Mouse (Mus musculus) liver (tissue): ENCODE results near the gene Cage1.

ENCODE experiments used
- DNase-seq: peaks from one replicate; pipeline ENCODE4 v3.0.0-alpha.2; 2020; ENCODE audit warnings: mixed read lengths

Cage1 gene

DNA sequence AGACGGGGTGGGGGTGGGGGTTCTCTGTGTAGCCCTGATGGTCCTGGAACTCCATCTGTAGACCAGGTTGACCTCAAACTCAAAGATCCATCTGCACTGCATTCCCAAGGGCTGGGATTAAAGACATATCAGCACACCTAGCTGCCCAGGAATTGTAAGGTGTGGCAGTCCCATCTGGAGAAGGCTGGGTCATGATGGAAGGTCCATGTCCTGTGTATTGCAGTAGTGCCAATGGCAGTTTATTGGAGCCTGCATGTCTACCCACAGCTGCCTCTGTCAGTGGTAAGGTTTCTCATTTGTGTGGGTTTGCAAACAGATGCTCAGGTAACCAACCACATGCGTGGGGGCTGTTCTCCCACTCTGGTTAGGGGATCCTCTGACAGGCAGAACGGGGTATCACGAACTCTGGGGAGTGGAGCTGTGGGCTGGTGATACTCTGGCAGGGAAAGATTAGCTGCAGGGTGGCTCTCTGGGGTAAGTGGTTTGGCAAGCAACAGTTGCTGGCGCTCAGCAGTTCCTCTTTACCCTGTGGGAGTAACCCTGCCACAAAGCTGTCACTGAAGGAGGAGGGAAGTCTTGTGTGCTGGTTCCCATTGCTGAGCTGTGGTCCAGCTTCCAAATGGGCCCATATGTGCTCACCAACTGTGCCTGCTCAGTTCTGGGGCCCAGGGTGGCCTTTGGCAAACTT is 27.0 kb downstream of the Cage1 start:
- DNase-seq: peak; percentile 52

DNA sequence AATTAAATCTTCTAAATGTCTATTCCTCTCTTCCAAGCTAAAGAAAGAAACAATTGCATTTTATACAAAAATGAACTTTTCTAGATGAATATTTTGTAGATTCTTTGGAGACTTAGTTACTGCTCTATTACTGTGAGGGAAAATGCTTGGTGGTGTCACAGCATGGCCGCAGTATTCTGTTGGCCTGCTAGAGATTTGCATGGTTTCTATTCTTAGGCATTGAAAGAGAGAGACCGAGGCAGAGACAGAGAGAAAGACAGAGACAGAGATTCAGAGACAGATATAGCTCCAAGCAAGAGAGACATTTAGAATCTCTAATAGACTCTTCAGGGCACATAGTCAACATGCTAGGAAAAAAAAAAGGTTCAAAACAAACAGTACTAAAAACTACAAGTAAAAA is 28.9 kb downstream of the Cage1 start:
- no peak for DNase-seq

DNA sequence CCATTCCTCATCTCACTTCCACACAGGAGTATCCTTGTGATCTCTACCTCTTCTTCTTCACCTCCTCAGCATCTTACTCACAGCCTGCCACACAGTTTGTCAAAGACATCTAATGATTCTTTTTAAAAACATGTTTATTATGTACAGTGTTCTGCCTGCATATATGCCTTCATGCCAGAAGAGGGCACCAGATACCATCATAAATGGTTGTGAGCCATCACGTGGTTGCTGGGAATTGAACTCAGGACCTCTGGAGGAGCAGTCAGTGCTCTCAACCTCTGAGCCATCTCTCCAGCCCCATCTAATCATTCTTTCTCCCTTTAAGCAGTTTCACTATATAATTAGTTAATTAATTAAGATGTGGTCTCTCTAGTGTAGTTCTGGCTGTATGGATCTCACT is 34.4 kb downstream of the Cage1 start:
- no peak for DNase-seq

DNA sequence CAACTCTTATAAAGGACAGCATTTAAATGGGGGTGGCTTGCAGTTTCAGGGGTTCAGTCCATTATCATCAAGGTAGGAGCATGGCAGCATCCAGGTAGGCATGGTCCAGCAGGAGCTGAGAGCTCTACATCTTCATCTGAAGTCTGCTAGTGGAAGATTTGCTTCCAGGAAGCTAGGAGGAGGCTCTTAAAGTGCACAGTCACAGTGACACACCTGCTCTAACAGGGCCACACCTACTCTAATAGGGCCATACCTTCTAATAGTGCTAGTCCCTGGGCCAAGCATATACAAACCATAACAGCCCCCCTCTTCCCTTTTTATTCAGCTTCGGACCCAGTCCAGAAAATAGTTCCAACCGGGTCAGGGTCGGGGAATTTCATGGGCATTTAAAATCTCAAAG is 37.2 kb downstream of the Cage1 start:
- DNase-seq: peak; percentile 53

DNA sequence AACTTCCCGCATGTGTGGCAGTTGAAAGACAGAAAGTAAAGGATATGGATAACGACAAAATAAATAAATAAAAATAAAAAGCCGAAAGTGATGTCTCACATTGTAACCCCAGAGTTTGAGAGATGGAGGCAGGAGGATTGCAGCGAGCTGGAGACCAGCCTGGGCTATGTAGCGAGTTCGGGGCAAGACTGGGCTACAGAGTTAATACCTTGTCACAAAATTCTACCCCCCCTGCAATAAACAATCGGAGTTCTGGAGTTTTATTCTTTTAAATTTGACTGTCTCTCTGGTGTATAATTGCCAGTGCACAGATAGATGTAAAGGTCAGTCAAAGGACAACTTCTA is 42.5 kb downstream of the Cage1 start:
- DNase-seq: no peak

DNA sequence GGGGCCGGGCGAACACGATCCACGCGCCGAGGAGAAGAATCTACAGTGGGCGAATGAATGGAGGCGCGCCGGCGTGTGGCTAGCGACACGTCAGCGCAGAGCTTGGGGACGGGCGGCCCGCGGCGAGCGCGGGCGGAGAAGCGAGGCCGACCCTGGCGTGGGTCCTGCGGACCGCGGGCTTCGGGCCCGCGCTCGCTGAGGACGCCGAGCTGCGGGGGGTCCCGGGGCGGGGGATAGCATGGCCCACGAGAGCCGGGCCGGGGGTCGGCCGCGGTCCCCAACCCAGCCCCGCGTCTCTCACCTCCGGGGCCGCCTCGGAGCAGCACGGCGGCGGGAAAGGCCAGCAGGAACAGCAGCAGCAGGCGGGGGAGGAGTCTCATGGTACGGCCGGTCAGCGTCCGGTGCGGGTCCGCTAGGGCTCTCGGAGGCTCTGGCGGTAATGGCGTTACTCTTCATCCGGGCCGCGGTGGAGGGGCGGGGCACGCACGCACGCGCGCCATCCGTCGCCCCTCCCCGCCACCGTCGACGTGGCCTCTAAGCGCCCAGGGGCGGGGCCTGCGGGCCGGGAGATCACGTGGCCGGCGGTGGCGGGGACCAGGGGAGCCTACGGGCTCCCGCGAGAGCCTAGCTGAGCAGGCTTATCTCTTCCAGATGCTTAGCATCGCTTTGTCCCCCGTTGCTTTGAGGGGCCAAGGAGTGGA is 43.0 kb downstream of the Cage1 start, which contains the start of gene Ssr1:
TSS of gene Ssr1 (minus strand) at position 514 of the 701 bp plus-strand sequence.
- DNase-seq: peak; percentile 98

DNA sequence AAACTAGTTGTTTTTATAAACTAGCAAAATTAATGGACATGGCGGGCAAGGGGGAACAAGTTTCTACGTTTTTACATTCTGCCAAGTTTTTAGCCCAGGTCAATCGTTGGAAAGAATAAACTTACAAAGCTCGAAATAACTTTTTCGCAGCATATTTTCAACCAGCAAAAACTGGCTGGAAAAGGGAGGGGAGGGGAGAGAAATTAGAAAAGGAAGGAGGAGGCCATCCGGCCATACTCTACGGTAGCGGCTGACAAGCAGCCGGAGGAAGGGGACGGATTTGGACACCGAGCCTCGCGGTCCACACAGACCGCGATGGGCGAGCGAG is 43.5 kb downstream of the Cage1 start:
- DNase-seq: no peak

DNA sequence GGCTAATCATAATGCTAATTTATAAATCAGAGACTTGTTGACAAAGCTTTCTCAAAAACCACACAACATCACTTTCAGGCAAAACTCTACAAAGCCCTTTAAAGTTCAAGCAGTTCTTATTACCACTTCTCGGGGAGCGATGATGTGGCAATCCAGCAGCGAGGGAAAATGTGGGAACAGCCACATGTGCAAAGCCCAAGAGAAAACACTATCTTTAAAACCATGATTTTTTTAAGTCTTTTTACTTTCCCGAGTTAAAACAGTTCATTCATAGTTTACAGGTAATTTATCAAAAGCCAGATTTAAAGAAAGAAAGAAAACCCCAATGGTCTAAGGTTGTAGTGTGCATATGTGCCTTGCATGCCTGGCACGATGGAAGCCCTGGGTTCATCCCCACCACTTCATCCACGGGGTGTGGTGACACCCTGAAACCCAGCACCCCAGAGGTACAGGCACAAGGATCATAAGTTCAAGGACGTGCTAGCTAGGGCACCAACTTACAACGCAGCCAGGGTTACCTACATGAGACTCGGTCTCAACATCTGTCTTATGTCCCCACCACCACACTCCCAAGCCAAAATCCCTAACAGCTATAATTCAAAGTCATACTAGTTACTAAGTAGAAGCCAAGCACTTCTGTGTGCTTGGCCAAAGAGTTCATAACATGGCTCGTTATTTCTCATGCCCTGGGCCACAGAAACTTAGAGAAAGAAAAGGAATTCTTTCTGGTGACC is 44.1 kb downstream of the Cage1 start:
- peak; percentile 41 for DNase-seq

DNA sequence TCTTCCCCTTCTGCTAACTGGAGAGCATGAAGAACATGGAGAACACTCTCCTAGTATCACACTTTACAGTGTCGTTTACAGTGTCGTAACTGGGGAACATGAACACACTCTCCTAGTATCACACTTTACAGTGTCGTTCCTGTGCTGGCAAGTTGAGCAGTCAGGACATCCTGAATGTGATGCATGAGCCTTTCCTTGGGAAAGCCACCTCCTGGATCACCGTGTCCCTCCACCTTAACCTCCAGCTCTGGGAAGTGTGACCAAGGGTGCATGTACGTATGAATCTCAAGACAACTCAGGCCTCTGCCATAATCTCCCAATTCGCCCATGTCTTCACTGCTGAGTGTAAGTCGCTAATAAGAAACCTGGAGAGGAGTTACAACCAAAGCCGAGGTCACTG is 47.2 kb downstream of the Cage1 start:
- no peak for DNase-seq

DNA sequence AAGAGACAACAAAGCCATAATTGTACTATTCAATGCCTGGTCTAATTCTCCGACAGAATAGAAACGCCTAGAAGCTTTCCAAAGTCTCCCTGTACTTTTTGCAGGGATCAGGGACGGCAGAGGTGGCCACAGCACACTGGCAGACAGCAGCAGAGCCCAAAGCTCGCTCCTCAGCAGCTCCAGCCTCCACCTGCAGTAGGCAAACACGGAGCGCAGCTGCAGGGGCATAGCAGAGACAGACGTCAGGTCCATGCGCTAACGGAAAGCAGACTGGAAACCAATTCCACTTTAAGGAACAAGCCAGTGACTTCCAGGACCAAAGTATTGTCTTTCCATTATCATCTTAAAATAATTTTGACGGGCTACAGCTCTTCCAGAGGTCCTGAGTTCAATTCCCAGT is 50.7 kb downstream of the Cage1 start:
- no peak for DNase-seq

DNA sequence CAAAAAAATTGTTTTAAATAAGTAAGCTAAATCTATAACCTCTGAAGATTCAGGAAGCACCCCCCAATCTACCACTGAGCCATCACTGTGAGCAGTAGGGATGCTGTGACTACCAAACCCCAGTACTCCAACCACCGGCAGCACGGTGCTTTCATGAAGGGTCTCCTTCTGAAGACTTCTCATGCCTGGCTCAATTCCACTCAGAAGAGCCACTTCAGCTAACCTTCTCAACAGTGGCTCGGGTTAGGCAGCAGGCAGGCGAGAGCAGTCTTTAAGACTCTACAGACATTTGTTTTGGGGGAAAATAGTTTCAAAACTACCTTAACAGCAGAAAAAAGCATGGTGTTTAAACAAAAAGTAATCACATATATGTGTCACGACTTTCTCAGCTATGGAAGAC is 55.8 kb downstream of the Cage1 start:
- DNase-seq: no peak

DNA sequence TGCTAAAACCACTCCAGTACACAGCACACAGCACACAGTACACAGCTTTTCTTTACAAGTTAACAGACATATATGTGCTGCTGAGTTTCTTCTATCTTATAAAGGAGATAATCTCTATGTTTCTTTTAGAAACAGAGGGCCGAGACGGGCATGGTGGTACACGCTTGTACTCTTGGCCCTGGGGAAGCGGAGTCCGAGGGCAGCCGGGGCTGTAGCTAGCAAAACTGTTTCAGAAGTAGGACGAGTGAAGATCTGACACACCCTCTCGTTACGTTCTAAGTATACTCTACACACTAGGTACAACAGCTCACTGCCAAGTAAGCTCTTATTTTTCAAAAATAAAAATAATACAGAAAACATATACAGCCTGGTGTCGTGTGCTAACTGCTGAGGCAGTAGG is 56.5 kb downstream of the Cage1 start:
- no peak for DNase-seq

DNA sequence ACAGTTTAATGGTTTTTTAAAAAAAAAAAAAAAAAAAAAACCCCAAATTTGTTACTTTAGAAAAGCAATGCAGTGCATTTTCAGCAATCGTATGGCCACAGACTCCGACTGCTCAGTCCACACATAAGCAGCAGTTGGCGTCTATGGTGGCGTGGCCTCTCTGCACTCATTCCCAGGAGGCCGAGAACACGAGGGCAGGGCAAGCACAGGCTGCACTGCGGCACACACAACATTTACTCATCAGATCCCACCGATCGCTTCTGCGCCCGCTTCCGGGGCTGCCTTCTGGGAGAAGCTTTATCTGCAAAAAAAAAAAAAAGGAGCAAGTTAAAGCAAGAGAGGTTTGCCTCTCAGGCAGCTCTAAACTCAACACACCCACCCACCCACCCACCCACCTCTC is 57.4 kb downstream of the Cage1 start:
- no peak for DNase-seq

DNA sequence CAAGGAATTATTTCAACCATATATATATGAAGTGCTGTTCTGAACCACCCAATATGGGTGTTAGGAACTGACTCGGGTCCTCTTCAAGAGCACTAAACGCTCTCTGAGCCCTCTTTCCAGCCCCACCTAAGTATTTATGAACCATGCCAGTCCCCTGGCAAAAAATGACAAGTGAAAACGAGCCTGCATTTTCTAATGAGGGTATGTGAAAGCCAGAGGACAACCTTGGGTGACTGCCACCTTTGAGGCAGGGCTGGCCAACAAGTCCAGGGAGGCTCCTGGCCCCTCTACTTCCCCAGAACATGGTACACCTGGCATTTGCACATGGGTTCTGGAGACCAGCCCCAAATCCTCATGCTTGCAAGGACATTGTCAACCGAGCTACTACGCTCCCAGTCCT is 62.1 kb downstream of the Cage1 start:
- DNase-seq: no peak

DNA sequence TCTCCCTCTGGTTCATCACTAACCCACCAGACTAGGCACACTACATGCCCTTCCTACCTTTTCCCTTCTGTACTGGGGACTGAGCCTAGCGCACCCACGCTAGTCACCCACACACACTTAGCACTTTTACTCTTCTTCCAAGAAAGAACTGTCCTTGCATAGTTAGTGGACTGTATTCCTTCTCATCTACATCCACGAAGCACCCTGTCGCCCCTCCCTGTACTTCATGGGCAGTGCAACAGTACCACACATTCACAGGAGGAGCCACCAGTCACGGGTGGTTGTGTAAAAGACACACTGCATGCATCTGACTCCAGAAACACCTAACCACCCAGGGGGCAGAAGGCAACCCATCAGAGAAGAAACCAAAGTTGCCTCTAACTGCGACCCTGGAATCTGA is 62.8 kb downstream of the Cage1 start:
- DNase-seq: no peak

DNA sequence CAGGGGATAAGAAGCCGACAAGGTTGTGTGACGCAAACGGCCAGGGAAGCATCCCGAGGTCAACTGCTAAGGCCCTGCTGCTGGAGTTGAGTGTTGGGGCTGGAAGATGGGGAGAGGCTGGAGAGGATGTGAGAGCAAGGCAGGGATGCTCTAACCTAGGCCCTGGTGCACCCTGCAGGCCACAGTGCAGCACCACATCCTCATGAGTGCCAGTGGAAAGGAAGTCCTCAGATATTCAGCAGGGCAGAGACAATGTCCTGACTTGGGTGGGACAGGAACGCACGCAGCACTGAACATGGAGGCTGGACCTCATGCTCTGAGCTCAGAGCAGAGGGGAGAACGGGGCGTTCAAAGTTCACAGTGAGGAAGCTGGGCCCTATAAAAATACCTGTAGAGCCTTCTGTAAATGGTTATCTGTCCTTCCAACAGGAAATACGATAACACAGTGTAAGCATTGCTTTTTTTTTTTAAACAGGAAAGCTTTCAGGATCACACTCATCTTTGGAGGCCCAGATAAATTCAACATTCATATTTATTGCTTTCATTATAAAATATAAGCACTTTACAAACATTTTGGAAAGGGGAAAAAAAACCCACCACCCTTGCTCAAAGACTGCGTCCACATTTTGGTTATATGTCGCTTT is 65.9 kb downstream of the Cage1 start:
- no peak for DNase-seq

DNA sequence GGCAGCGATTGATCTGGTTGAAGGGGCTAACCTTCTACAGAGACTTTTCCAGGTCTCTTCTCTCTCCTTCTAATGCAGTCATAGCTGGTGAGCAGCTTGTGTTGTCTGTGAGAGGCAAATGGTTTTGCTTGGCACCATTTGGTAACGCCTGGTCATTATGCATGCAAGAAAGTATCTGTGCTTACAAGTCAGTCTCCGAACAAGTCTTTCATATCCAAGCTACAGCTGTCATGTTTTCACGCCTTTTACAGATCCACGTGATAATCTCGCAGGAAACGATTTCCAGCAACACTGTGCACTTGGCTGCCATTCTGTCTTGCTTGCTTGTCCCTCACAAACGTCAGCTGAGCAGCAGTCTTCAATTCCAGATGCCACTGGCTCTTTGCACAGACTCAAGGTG is 66.9 kb downstream of the Cage1 start:
- DNase-seq: no peak

DNA sequence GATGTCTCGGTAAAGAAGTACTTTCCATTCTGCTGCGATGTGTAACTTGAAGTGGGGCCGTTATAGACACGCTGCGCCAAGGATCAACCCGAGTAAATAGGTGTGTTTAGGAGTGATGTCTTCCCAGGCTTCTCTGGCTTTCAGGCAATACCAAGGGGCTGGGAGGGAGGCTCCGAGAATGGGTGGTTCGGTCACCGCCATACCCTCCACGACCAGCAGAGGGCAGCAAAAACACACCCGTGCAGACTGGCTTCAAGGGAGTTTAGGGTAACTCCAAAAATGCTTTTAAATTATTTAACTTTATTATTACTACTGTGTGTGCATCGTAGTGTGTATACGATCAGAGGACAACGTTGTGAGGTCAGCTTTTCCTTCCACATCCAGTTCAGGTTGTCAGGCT is 67.5 kb downstream of the Cage1 start:
- peak; percentile 86 for DNase-seq

DNA sequence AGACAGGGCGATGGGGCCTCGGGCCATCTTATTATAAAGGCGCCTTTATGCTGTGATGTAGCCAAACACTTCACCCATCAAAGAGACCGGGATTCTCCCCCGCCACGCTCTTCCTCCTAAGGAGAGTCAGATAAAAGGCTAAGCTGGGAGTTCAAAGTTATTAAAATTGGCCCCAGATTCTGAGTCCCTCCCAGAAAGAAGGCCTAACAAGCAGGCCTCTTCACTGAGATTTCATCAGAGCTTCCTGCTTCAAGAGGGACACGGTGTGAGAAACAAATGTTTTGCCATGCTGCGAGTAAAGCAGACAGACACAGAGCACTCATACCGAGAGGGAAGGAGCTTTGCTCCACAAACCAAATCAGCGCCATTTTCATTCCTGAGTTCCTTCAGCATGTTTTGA is 69.3 kb downstream of the Cage1 start:
- no peak for DNase-seq

DNA sequence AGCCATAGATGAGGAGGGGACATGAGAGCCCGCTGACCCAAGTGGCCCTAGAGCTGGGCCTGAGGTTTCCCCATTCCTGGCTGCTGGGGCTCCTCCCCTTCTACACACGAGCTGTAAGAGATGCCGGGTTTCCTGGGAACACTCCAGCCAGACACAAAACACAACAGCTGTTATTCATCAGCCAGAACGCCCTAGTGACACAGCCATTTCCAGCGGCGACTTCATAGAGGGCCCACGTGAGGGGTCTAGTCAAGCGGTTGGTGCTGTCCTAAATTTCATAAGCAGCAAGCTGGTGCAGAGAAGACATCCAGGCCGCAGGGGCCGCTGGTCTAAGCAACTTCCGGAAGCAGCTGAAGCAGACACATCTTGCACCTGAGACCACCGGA is 69.8 kb downstream of the Cage1 start:
- no peak for DNase-seq

DNA sequence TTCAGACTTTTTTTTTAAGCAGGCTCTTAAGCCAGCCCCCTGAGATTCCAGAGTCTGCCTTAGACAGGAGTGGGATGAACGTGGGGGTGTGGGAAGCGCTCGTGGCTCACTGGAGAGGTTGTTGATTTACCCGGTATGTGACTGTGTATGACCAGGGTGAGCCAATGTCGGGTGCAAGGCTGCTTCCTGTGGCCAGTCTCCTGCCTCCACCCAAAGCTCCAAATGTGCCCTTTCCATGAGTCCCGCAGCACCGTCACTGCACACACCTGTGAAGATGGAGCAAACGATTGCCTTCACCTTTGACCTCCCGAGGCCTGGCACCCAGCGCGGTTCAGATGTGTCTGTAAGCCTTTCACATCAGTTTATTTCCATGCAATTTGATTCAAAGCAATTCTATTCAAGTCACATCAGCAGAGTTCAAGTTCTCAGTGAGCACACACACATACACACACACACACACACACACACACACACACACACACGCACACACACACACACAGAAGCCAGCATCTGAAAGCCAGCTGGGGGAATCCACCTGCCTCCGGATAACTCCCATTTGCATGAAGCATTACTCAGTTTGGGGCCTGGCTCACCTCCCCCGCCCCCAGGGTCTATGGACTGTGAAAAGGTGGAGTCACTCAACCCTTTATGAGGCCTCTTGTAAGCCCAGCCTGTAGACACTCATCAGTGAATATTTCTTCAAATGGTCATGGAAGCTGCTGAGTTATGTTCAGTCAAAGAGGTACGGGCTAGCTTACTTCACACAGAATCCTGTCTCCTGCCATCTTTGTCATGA is 70.4 kb downstream of the Cage1 start:
- DNase-seq: no peak

DNA sequence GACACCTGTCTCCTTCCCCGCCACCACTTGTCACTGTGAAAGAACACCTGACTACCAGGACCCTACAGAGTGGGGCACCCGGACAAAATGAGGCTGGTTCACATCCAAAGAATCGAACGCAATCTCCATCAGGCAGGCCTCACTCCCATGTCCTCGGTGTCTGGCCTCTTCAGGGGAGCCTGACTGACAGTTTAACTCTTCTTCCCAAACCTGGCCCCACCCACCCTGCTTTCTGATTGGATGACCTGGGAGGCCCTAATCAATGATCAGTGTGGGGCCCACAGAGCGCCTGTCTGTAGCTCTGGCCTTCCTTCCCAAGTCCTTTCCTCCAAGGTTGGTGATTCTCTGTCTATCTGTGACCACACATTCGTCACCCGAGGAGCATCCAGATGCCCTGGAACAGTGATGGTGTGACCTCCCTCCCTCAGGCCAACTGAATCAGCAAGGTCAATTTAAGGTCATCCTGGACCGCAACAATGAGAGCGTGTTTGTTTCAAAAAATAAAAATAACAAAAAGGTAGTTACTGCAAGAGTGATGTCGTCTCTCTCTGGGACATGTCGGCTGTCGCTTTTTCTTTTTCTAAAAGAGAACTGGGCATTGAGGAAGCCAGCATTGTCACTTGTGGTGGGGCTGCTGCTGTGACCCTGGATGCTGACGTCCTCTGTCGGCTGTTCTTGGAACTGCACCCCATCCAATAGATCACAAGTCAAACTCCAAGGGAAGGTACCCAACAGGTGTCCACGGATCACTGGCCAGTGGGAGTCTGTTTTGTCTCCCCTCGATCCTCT is 71.5 kb downstream of the Cage1 start:
- peak; percentile 93 for DNase-seq
